Mouse (Mus musculus) heart, embryonic 16.5 days (tissue): ENCODE results near the gene Ino80e. TPM values are rescaled to one million over a fixed set of nuclear protein-coding genes. Genes with fewer than 3 reads are reported as not detected.

Experiments
- ATAC-seq: fragments of 200-750 bp; cut with Nextera tagmentation; replicated peaks from 2 replicates; pipeline ENCODE4 v1.8.0; 2017; ENCODE audit warnings: moderate number of reproducible peaks; ENCODE audit not compliant: insufficient read depth, low FRiP score; ENCODE audit errors: extremely low read depth
- H3K27ac ChIP-seq: fragments of 300-500 bp; sonication (generic); 2 replicates; pipeline ENCODE4 v1.5.1; 2014; ENCODE audit warnings: mild to moderate bottlenecking, low read length, control low read depth, moderate library complexity
- H3K27me3 ChIP-seq: fragments of 300-500 bp; sonication (generic); 2 replicates; pipeline ENCODE4 v1.6.1; 2014; ENCODE audit warnings: low read length, mixed read lengths; ENCODE audit not compliant: control insufficient read depth, insufficient read depth
- H3K36me3 ChIP-seq: fragments of 300-500 bp; sonication (generic); 2 replicates; pipeline ENCODE4 v1.6.1; 2014; ENCODE audit not compliant: control insufficient read depth, insufficient read depth
- H3K4me1 ChIP-seq: fragments of 300-500 bp; sonication (generic); 2 replicates; pipeline ENCODE4 v1.6.1; 2014; ENCODE audit warnings: low read length, mixed read lengths; ENCODE audit not compliant: control insufficient read depth, insufficient read depth
- H3K4me2 ChIP-seq: fragments of 300-500 bp; sonication (generic); 2 replicates; pipeline ENCODE4 v1.6.1; 2014; ENCODE audit warnings: low read depth, mild to moderate bottlenecking, control low read depth, low read length
- H3K4me3 ChIP-seq: fragments of 300-500 bp; sonication (generic); 2 replicates; pipeline ENCODE4 v1.5.1; 2014; ENCODE audit warnings: mild to moderate bottlenecking, control low read depth, low read length
- H3K9ac ChIP-seq: fragments of 300-500 bp; sonication (generic); 2 replicates; pipeline ENCODE4 v1.6.1; 2014; ENCODE audit warnings: low read length, control low read depth
- H3K9me3 ChIP-seq: fragments of 300-500 bp; sonication (generic); replicated peaks from 2 replicates; pipeline ENCODE4 v1.6.1; 2016; ENCODE audit warnings: low read length; ENCODE audit not compliant: control insufficient read depth
- WGBS: fragments of 180-500 bp; shearing (Covaris S2); extraction: QIAGEN DNeasy Blood & Tissue Kit; methylation state at CpG from one replicate; pipeline ENCODE4 v1.1.7; 2014; 5-methylcytosine and 5-hydroxymethylcytosine counted together
- polyA plus RNA-seq: library from polyadenylated mRNA; unstranded; fragments of >200 nt; fragmentation: Nextera tagmentation; extraction: Ambion mirVana; gene quantifications from 2 replicates; pipeline ENCODE4 v1.2.1, GENCODE M21; 2015

The Ino80e gene
- polyA plus RNA-seq, 1 experiment from 2014 or later = 50.5 TPM

- H3K27ac ChIP-seq = peak within 1 kb of the TSS; percentile 97
- under 1% methylated on average over 56 of the region's 56 CpGs for WGBS
- H3K27me3 ChIP-seq = no peaks in the 10 kb centered on the region
- peak within 1 kb of the TSS; percentile 94 for H3K9ac ChIP-seq
- H3K36me3 ChIP-seq = peaks cover 8% of the 10 kb centered on the region
- H3K9me3 ChIP-seq = no peaks in the 10 kb centered on the region
- H3K4me3 ChIP-seq = peak within 1 kb of the TSS; percentile 91
- ATAC-seq = peak; percentile 96
- peaks cover 20% of the 10 kb centered on the region for H3K4me1 ChIP-seq
- peak within 1 kb of the TSS; percentile 97 for H3K4me2 ChIP-seq
These were observed 22.3 kb upstream of the Ino80e start, which contains the start of gene Taok2 for GRCm38 (mm10) chr7:126884286-126885164. TSS of gene Taok2 (minus strand) at chr7:126884703.

DNA sequence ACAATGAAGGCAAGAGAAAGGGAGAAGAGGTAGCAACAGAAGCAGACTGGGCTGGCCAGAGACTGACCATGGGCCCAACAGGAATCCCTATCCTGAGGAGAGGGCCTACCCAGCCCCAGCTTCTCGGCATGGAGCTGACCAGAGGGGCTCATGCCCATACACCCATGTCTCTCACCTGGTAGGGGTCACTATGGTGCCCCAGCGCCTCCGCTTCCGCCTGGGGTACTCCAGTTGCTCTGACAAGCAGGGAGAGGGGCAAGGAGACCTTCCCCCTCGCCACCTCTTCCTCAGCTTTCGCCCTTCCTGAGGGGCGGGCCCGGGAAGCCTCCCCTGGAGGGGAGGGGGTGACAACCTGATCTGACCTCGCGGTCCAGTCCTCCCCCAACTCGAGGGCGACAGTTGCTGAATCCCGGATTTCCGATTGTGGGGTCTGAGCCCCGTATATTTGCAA, 21.6 kb upstream of the Ino80e start:
- Histone ChIP-seq H3K36me3 (peaks cover 16% of the 10 kb centered on the region), H3K4me3 (peak overlapping the region; percentile 91), H3K27ac (peak overlapping the region; percentile 97), H3K4me2 (peak overlapping the region; percentile 97), H3K4me1 (peaks cover 20% of the 10 kb centered on the region), H3K9ac (peak overlapping the region; percentile 94), H3K27me3 (no peaks in the 10 kb centered on the region), H3K9me3 (no peaks in the 10 kb centered on the region)
- 0% methylated on average over 15 of the region's 15 CpGs for whole genome bisulfite sequencing
- ATAC-seq = no peak; the same call in 1 of the 2 replicates

GRCm38 (mm10) chr7:126881040-126881439, 18.9 kb upstream of the Ino80e start:
- ATAC-seq = no peak
- no peaks in the 10 kb centered on the region for H3K9me3 ChIP-seq
- H3K27ac ChIP-seq = peak overlapping the region; percentile 76
- H3K27me3 ChIP-seq = no peaks in the 10 kb centered on the region
- H3K4me1 ChIP-seq = peaks cover 20% of the 10 kb centered on the region
- no peak overlapping the region for H3K4me3 ChIP-seq
- WGBS = 68% methylated on average over 6 of the region's 6 CpGs
- peak overlapping the region; percentile 4; the same call in 1 of the 2 replicates for H3K9ac ChIP-seq
- peaks cover 35% of the 10 kb centered on the region for H3K36me3 ChIP-seq
- peak overlapping the region; percentile 97 for H3K4me2 ChIP-seq

- Histone ChIP-seq H3K27ac (no peak overlapping the region), H3K27me3 (no peaks in the 10 kb centered on the region), H3K4me3 (no peak overlapping the region), H3K4me2 (no peak overlapping the region), H3K4me1 (peaks cover 11% of the 10 kb centered on the region; the same call in 1 of the 2 replicates), H3K36me3 (peaks cover 68% of the 10 kb centered on the region), H3K9ac (no peak overlapping the region), H3K9me3 (no peaks in the 10 kb centered on the region)
- no peak for ATAC-seq
- 100% methylated on average over 1 of the region's 1 CpGs for WGBS
These were observed 15.1 kb upstream of the Ino80e start for GRCm38 (mm10) chr7:126877239-126877638.

- no peaks in the 10 kb centered on the region for H3K9me3 ChIP-seq
- ATAC-seq = no peak
- WGBS = 94% methylated on average over 2 of the region's 2 CpGs
These were observed 8.3 kb upstream of the Ino80e start for GRCm38 (mm10) chr7:126870520-126870891.

DNA sequence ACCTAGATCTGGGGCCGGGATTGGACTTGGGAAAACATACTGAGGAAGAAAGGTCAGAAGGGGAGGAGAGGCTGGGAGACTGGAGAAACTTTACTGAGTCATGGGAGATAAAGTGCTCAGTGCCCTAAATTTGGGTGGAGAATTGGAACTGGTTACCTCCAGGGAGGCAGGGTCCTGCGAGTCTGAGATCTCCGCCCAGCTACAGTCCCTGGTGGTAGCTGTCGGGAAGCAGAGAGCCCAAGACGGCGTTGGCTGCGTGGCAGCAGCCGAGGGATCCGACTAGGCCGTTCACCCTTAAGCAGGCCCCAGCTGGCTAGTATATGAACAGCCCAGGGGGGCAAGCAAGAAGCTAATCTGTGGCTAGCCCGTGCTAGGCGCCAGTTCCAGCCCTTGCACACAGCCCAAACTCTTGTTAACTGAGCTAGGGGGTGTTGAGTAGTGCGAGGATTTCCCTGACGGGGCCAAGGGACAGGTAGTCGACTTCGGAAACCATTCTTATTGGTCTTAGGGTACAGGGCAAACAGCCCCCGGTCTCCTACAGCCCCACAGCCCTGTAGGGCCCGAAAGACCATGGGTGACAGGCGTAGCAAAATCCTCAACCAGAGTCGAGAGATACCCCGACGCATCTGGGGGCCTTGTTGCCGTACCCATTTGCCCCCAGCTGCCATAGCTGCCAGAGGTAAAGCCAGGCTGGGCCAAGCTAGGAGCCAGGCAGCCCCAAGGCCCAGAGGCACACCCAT, 7.8 kb upstream of the Ino80e start:
- peaks cover 89% of the 10 kb centered on the region for H3K36me3 ChIP-seq
- H3K27me3 ChIP-seq = no peaks in the 10 kb centered on the region
- no peak overlapping the region for H3K9ac ChIP-seq
- 88% methylated on average over 23 of the region's 23 CpGs for WGBS
- no peak overlapping the region for H3K4me2 ChIP-seq
- H3K9me3 ChIP-seq = no peaks in the 10 kb centered on the region
- no peak overlapping the region for H3K27ac ChIP-seq
- no peaks in the 10 kb centered on the region for H3K4me1 ChIP-seq
- no peak for ATAC-seq
- no peak overlapping the region for H3K4me3 ChIP-seq

More at GRCm38 (mm10) chr7:126870520-126870891, 8.3 kb upstream of the Ino80e start:
- Histone ChIP-seq H3K9ac (no peak overlapping the region), H3K27ac (no peak overlapping the region), H3K4me2 (no peak overlapping the region), H3K4me3 (no peak overlapping the region), H3K27me3 (no peaks in the 10 kb centered on the region), H3K4me1 (no peaks in the 10 kb centered on the region), H3K36me3 (peaks cover 89% of the 10 kb centered on the region)

DNA sequence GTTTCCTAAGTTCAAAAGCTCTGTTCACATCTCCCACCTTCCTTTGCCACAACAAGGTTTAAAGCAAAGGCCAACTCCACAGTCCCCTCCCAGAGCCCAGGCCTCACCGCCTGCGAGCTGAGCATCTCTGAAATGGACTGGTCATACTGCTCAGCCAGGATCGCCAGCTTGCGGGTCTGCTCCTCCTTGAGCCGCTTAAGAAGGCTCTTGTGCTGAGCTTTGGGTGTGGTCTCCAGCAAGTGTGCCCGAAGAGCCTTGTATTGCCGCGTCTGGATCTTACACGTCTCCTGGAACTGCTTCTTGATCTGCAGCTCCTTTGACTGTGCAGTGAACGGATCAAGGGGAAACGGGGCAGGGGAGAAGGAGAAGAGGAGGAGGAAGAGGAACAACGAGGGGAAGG, 5.8 kb upstream of the Ino80e start:
- Histone ChIP-seq H3K4me2 (no peak overlapping the region), H3K36me3 (peaks cover 82% of the 10 kb centered on the region), H3K4me1 (peaks cover 7% of the 10 kb centered on the region), H3K4me3 (no peak overlapping the region), H3K27me3 (no peaks in the 10 kb centered on the region), H3K9ac (no peak overlapping the region), H3K9me3 (no peaks in the 10 kb centered on the region), H3K27ac (no peak overlapping the region)
- whole genome bisulfite sequencing = 78% methylated on average over 12 of the region's 12 CpGs
- no peak for ATAC-seq

- ATAC-seq = no peak
- H3K36me3 ChIP-seq = peaks cover 77% of the 10 kb centered on the region
- no peaks in the 10 kb centered on the region for H3K9me3 ChIP-seq
- H3K9ac ChIP-seq = no peak overlapping the region
- H3K4me3 ChIP-seq = no peak overlapping the region
- no peaks in the 10 kb centered on the region for H3K27me3 ChIP-seq
- H3K4me2 ChIP-seq = no peak overlapping the region
- no peak overlapping the region for H3K27ac ChIP-seq
- 85% methylated on average over 2 of the region's 2 CpGs for WGBS
- peaks cover 11% of the 10 kb centered on the region for H3K4me1 ChIP-seq
These were observed 5.4 kb upstream of the Ino80e start for GRCm38 (mm10) chr7:126867534-126867933.

- peak overlapping the region; percentile 92 for H3K4me2 ChIP-seq
- peak overlapping the region; percentile 81; the same call in 1 of the 2 replicates for H3K9ac ChIP-seq
- no peak overlapping the region for H3K27ac ChIP-seq
- H3K4me3 ChIP-seq = no peak overlapping the region; the same call in 1 of the 2 replicates
- H3K4me1 ChIP-seq = peaks cover 20% of the 10 kb centered on the region
- peaks cover 50% of the 10 kb centered on the region for H3K36me3 ChIP-seq
- WGBS = 60% methylated on average over 6 of the region's 6 CpGs
- ATAC-seq = no peak
- H3K27me3 ChIP-seq = no peaks in the 10 kb centered on the region
- H3K9me3 ChIP-seq = no peaks in the 10 kb centered on the region
These were observed 1.6 kb upstream of the Ino80e start for GRCm38 (mm10) chr7:126863791-126864190.
